Mouse (Mus musculus) lung, postnatal 0 days (tissue): ENCODE measurements around the gene Lhpp. TPM values are rescaled to one million over a fixed set of nuclear protein-coding genes. Genes with fewer than 3 reads are reported as not detected.

Source experiments
- ATAC-seq: fragments of 200-750 bp; cut with Nextera tagmentation; 2 replicates; pipeline ENCODE4 v1.8.0; 2017; ENCODE audit warnings: moderate library complexity
- DNase-seq: peaks from one replicate; pipeline ENCODE4 v3.0.0-alpha.2; 2016; ENCODE audit warnings: low spot score
- H3K27ac ChIP-seq: fragments of 300-500 bp; sonication (generic); 2 replicates; pipeline ENCODE4 v1.5.1; 2014; ENCODE audit warnings: antibody characterized with exemption, mild to moderate bottlenecking, low read length, mixed read lengths
- H3K27me3 ChIP-seq: fragments of 300-500 bp; sonication (generic); replicated peaks from 2 replicates; pipeline ENCODE4 v1.6.1; 2014; ENCODE audit warnings: low read length, mixed read lengths; ENCODE audit not compliant: insufficient read depth
- H3K36me3 ChIP-seq: fragments of 300-500 bp; sonication (generic); 2 replicates; pipeline ENCODE4 v1.6.1; 2014; ENCODE audit warnings: low read length, mixed read lengths; ENCODE audit not compliant: insufficient read depth
- H3K4me1 ChIP-seq: fragments of 300-500 bp; sonication (generic); 2 replicates; pipeline ENCODE4 v1.6.1; 2014; ENCODE audit warnings: antibody characterized with exemption, low read depth, low read length, mixed read lengths; ENCODE audit not compliant: insufficient read depth
- H3K4me2 ChIP-seq: fragments of 300-500 bp; sonication (generic); replicated peaks from 2 replicates; pipeline ENCODE4 v1.6.1; 2014; ENCODE audit warnings: low read depth, mild to moderate bottlenecking, low read length, moderate library complexity, mixed read lengths
- H3K4me3 ChIP-seq: fragments of 300-500 bp; sonication (generic); 2 replicates; pipeline ENCODE4 v1.5.1; 2014; ENCODE audit warnings: low read depth, low read length
- H3K9ac ChIP-seq: fragments of 300-500 bp; sonication (generic); replicated peaks from 2 replicates; pipeline ENCODE4 v1.6.1; 2014; ENCODE audit warnings: low read depth, mild to moderate bottlenecking
- H3K9me3 ChIP-seq: fragments of 300-500 bp; sonication (generic); 2 replicates; pipeline ENCODE4 v1.6.1; 2016; ENCODE audit warnings: low read length, mixed read lengths
- CTCF ChIP-seq: IDR thresholded peaks from 2 replicates; pipeline ENCODE4 v1.5.1; 2016; ENCODE audit warnings: antibody characterized with exemption, mild to moderate bottlenecking
- EP300 ChIP-seq: IDR thresholded peaks from 2 replicates; pipeline ENCODE4 v1.6.1; 2016; ENCODE audit warnings: antibody characterized with exemption, mild to moderate bottlenecking, control low read depth
- WGBS: fragments of 180-500 bp; shearing (Covaris S2); extraction: QIAGEN DNeasy Blood & Tissue Kit; methylation state at CpG from one replicate; pipeline ENCODE4 v1.1.7; 2014; 5-methylcytosine and 5-hydroxymethylcytosine counted together
- polyA plus RNA-seq: library from polyadenylated mRNA; unstranded; fragments of >200 nt; fragmentation: Nextera tagmentation; extraction: Ambion mirVana; gene quantifications from 2 replicates; pipeline ENCODE4 v1.2.1, GENCODE M21; 2015

Gene Lhpp
- polyA plus RNA-seq, 1 experiment from 2014 or later = 5.9 TPM

DNA sequence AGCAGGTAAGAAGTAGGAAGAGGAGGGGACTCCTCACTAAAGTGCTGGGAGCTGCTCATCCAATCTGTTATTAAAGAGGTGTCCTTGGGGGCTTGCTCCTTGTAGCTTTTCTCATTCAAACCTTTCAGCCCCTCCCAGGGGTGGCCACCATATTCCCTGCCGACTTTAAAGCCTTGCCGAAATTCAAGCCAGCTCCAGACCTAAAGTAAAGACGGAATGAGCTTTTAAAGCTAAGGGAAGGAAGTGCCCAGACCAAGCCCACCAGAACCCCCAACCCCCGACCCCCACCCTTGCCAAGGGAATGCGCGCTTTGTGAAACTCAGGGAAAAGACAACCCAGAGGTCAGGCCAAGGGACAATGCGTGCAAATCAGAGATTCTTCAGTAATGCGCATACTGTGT lies 9.5 kb upstream of the Lhpp start:
- Histone ChIP-seq H3K9me3 (no peaks in the 10 kb centered on the region), H3K4me2 (no peak overlapping the region), H3K27ac (no peak overlapping the region), H3K4me3 (no peak overlapping the region), H3K4me1 (peaks cover 10% of the 10 kb centered on the region; the same call in 1 of the 2 replicates), H3K9ac (no peak overlapping the region), H3K27me3 (peaks cover 69% of the 10 kb centered on the region), H3K36me3 (no peaks in the 10 kb centered on the region)
- DNase-seq (no peak), ATAC-seq (no peak)
- WGBS = 18% methylated on average over 8 of the region's 8 CpGs
- no peak for TF ChIP-seq EP300
- no peak for TF ChIP-seq CTCF

DNA sequence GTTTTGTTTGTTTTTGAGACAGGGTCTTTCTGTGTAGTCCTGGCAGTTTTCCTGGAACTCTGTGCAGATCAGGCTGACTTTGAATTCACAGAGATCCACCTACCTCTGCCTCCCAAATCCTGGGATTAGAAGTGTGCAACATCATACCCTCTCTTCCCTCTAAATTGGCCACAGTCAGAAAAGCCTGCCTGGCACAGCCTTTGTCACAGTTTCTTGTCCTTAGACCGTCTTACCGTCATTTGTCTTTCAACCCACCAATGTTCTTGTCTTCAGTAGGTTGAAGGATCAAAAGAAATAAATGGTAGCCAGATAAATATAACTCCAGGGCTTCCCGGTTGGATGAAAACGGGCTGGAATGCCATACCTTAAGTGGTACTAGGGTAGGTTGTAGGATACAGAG lies 5.7 kb upstream of the Lhpp start:
- WGBS = 80% methylated on average over 4 of the region's 4 CpGs
- no peak for ATAC-seq
- Histone ChIP-seq H3K4me2 (no peak overlapping the region), H3K9ac (no peak overlapping the region), H3K4me1 (peaks cover 3% of the 10 kb centered on the region; the same call in 1 of the 2 replicates), H3K4me3 (no peak overlapping the region), H3K27me3 (peaks cover 32% of the 10 kb centered on the region), H3K27ac (no peak overlapping the region), H3K36me3 (no peaks in the 10 kb centered on the region), H3K9me3 (no peaks in the 10 kb centered on the region)
- TF ChIP-seq CTCF (no peak), EP300 (no peak)
- DNase-seq = no peak

DNA sequence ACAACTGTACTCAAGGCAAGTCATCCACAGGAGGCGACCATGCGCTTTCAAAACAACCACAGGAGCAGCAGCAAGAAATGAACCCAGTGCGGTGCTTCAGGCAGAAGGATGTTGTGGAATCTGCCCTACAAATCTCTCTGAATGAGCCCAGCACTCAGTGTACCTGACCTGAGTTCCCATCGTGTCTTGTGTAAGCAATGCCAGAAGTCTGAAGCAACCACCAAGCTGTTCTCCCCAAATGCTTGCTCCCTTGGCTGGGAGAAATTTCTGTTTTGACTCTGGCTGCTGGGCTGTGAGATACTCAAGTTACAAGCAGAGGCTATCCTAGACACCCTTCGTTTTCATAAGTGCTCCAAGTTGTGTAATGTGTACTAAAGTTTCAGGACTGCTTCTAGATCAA lies 4.7 kb upstream of the Lhpp start:
- no peak for DNase-seq
- Histone ChIP-seq H3K4me2 (no peak overlapping the region), H3K36me3 (no peaks in the 10 kb centered on the region), H3K4me1 (no peaks in the 10 kb centered on the region), H3K27me3 (peaks cover 22% of the 10 kb centered on the region), H3K4me3 (no peak overlapping the region), H3K9me3 (no peaks in the 10 kb centered on the region), H3K27ac (no peak overlapping the region), H3K9ac (no peak overlapping the region)
- no peak for ATAC-seq
- 51% methylated on average over 5 of the region's 5 CpGs for WGBS
- TF ChIP-seq EP300 (no peak), CTCF (no peak)

DNA sequence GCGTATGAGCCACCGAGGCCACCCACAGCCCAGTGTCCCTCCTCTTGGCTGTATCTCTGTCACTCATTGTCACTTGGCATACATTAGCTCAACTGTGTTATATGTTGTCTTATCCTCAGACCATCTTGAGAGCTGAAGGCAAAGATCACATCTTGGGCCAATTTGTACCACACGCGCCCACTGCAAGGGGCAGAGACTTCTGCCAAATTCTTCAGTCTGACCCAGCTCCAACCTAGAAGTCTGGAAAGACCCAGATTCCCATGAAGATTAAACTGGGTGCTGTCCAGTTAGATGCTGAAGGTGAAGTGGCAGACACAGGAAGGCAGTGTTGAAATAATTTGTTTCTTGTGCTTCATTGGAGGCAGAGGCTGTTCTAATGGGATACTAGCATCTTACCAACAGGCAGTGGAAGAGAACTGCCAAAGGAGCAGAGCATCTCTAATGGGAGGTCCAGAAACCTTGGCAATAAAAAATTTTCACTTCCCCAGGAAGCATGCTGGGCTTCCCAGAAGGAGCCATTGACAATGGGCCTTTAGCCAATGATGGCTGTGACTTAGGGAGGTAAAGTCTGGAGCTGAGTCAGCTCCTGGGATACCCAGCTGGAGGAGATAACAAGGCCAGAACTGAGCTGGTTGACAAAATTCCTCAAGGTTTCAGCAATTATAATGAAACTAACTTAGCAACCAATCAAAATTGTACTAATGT lies 2.0 kb upstream of the Lhpp start:
- Histone ChIP-seq H3K4me1 (no peaks in the 10 kb centered on the region), H3K36me3 (no peaks in the 10 kb centered on the region), H3K9ac (no peak overlapping the region), H3K4me3 (no peak overlapping the region), H3K9me3 (no peaks in the 10 kb centered on the region), H3K27me3 (no peaks in the 10 kb centered on the region), H3K27ac (no peak overlapping the region), H3K4me2 (no peak overlapping the region)
- DNase-seq (no peak), ATAC-seq (no peak)
- 90% methylated on average over 4 of the region's 4 CpGs for WGBS
- TF ChIP-seq EP300 = no peak
- no peak for TF ChIP-seq CTCF

DNA sequence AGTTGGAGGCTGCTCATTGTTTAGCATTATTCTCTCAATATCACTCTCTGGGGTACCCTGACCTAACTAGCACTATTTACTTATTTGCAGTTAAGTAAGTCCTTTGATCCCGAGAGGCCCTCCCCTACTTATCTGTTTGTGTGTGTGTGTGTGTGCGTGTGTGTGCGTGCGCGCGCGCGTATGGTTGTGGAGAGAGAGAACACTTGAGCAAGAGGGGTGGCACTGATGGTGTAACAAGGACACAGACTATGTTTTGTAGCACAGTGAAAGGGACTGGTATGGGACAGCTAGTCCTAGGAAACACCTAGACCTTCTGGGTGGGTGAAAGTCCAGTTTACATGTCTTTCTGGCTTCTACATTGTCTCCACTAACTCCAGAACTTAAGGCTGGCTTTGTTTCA lies 1.1 kb downstream of the Lhpp start:
- H3K27me3 ChIP-seq = no peaks in the 10 kb centered on the region
- no peak overlapping the region for H3K9ac ChIP-seq
- H3K36me3 ChIP-seq = no peaks in the 10 kb centered on the region
- no peak overlapping the region for H3K4me2 ChIP-seq
- H3K4me3 ChIP-seq = no peak overlapping the region
- no peak for TF ChIP-seq EP300
- TF ChIP-seq CTCF = no peak
- ATAC-seq (no peak), DNase-seq (no peak)
- 91% methylated on average over 8 of the region's 8 CpGs for WGBS
- no peak overlapping the region for H3K27ac ChIP-seq
- H3K9me3 ChIP-seq = no peaks in the 10 kb centered on the region
- no peaks in the 10 kb centered on the region for H3K4me1 ChIP-seq

DNA sequence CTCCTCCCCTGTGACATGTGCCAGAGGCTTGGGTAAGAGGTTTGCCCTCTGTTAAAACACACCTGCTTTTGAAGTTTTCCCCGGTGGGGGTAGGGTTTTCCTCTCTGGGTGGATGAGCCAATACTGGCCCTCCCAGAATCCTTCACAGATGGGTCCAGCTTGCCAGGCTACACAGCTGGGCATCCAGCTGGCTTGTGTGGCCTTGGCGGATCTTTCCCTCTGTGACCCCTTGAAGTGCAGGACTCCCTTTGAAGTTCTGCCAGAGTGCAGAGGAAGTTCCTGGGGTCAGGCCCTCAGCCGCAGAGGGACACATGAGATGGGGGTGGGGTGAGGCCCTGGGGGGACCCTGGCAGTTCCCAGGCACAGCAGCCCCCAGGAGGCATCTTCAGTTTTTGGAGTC lies 4.9 kb downstream of the Lhpp start:
- Histone ChIP-seq H3K36me3 (no peaks in the 10 kb centered on the region), H3K9me3 (no peaks in the 10 kb centered on the region), H3K27me3 (no peaks in the 10 kb centered on the region), H3K4me2 (no peak overlapping the region), H3K4me1 (no peaks in the 10 kb centered on the region), H3K9ac (no peak overlapping the region), H3K4me3 (no peak overlapping the region), H3K27ac (no peak overlapping the region)
- ATAC-seq (peak; percentile 12; the same call in 1 of the 2 replicates), DNase-seq (no peak)
- WGBS = 26% methylated on average over 3 of the region's 3 CpGs
- TF ChIP-seq CTCF (no peak), EP300 (no peak)
